Mouse (Mus musculus) liver, adult 2 months (tissue): ENCODE data around the gene Ubxn2a. TPM values are rescaled to one million over a fixed set of nuclear protein-coding genes. Genes with fewer than 3 reads are reported as not detected.

Experiments used
- DNase-seq: peaks from one replicate; pipeline ENCODE4 v3.0.0-alpha.2; 2011; ENCODE audit warnings: low read depth, low spot score; ENCODE audit errors: extremely low read depth
- H3K27ac ChIP-seq: fragments of 200-500 bp; replicated peaks from 2 replicates; pipeline ENCODE4 v1.5.1; 2012; ENCODE audit warnings: low read depth, mild to moderate bottlenecking, control low read depth, inconsistent platforms, low read length; ENCODE audit not compliant: insufficient read depth
- H3K27me3 ChIP-seq: fragments of 200-500 bp; 2 replicates; pipeline ENCODE4 v1.6.1; 2012; ENCODE audit warnings: mild to moderate bottlenecking, moderate library complexity, low read length, inconsistent platforms; ENCODE audit not compliant: control insufficient read depth, insufficient read depth
- H3K36me3 ChIP-seq: fragments of 200-500 bp; 2 replicates; pipeline ENCODE4 v1.6.1; 2012; ENCODE audit warnings: low read length, inconsistent platforms; ENCODE audit not compliant: control insufficient read depth, insufficient read depth
- H3K4me1 ChIP-seq: fragments of 200-500 bp; 2 replicates; pipeline ENCODE4 v1.6.1; 2011; ENCODE audit warnings: low read length; ENCODE audit not compliant: control insufficient read depth, insufficient read depth
- H3K4me3 ChIP-seq: fragments of 200-500 bp; 2 replicates; pipeline ENCODE4 v1.5.1; 2011; ENCODE audit warnings: low read depth, mild to moderate bottlenecking, control low read depth, low read length, moderate library complexity; ENCODE audit not compliant: insufficient read depth
- H3K79me2 ChIP-seq: fragments of 200-500 bp; 2 replicates; pipeline ENCODE4 v1.6.1; 2012; ENCODE audit warnings: inconsistent platforms, mild to moderate bottlenecking, low read length, moderate library complexity; ENCODE audit not compliant: control insufficient read depth, insufficient read depth
- H3K9ac ChIP-seq: fragments of 200-500 bp; 2 replicates; pipeline ENCODE4 v1.6.1; 2012; ENCODE audit warnings: low read depth, mild to moderate bottlenecking, control low read depth, inconsistent platforms, low read length
- CTCF ChIP-seq: fragments of 200-500 bp; IDR thresholded peaks from 2 replicates; pipeline ENCODE4 v1.5.1; 2011; ENCODE audit warnings: low read depth, low read length, control low read depth
- POLR2A ChIP-seq: fragments of 200-500 bp; IDR thresholded peaks from 2 replicates; pipeline ENCODE4 v1.6.1; 2011; ENCODE audit warnings: low read length, control low read depth; ENCODE audit not compliant: insufficient read depth; ENCODE audit errors: extremely low read depth
- WGBS: fragments of 180-500 bp; shearing (Covaris S2); methylation state at CpG from one replicate; pipeline ENCODE4 v1.1.7; 2018; 5-methylcytosine and 5-hydroxymethylcytosine counted together
- polyA plus RNA-seq: library from polyadenylated mRNA; depleted of rRNA; stranded (reverse); fragments of >200 nt; gene quantifications from 2 replicates; pipeline ENCODE4 v1.2.3, GENCODE M21; 2012
- total RNA-seq: library from RNA; depleted of rRNA; stranded (reverse); fragments of >200 nt; gene quantifications from 2 replicates; pipeline ENCODE4 v1.2.3, GENCODE M21; 2014

The Ubxn2a gene
- total and polyA plus RNA-seq, 2 experiments = 3.2 to 18.7 TPM

DNA sequence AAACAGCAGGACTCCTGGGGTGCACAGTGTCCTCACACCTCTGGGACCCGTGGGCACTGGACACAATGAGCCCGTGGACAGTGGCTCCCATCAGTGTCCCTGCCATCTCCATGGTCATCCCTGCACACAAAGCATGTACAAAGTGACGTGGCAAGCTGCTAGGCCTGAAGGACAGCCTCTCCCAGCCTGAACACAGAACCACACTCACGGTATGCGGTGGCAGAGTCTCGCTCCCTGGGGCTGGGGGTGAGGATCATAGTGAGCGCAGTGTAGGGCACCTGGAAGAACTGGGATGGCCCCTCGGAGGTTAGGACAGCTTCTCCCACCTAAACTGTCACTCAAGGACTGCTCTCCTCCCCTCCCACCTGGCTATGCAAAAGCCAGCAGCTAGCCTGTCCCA, 38.6 kb downstream of the Ubxn2a start:
- no peak for DNase-seq
- WGBS = 87% methylated on average over 8 of the region's 8 CpGs
- no peaks in the 10 kb centered on the region for H3K27me3 ChIP-seq
- peaks cover under 1% of the 10 kb centered on the region for H3K4me1 ChIP-seq
- TF ChIP-seq POLR2A = no peak
- no peak for TF ChIP-seq CTCF
- no peaks in the 10 kb centered on the region for H3K79me2 ChIP-seq
- no peaks in the 10 kb centered on the region for H3K36me3 ChIP-seq
- no peak overlapping the region for H3K4me3 ChIP-seq
- no peak overlapping the region for H3K9ac ChIP-seq
- H3K27ac ChIP-seq = no peak overlapping the region

DNA sequence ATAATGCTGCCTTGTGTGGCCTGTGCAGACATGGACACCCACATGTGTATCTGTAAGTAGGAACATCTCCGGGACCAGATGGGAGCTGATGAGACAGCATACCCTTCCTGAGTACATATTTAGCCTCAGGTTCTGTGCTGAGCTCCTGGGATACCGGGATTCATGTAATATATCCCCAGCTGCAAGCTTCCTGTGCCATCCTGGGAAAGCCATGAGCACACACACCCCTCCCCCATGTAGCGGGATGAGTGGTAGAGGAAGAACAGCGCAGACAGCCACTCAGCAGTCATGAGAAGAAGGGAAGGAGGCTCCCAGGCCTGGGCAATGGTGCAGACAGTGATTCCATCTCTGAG, 43.2 kb downstream of the Ubxn2a start:
- DNase-seq = no peak
- 87% methylated on average over 4 of the region's 4 CpGs for WGBS
- H3K27me3 ChIP-seq = no peaks in the 10 kb centered on the region
- TF ChIP-seq CTCF = no peak
- no peak for TF ChIP-seq POLR2A
- H3K36me3 ChIP-seq = no peaks in the 10 kb centered on the region
- no peaks in the 10 kb centered on the region for H3K79me2 ChIP-seq
- no peak overlapping the region for H3K9ac ChIP-seq
- H3K4me1 ChIP-seq = no peaks in the 10 kb centered on the region
- no peak overlapping the region for H3K27ac ChIP-seq
- H3K4me3 ChIP-seq = no peak overlapping the region

DNA sequence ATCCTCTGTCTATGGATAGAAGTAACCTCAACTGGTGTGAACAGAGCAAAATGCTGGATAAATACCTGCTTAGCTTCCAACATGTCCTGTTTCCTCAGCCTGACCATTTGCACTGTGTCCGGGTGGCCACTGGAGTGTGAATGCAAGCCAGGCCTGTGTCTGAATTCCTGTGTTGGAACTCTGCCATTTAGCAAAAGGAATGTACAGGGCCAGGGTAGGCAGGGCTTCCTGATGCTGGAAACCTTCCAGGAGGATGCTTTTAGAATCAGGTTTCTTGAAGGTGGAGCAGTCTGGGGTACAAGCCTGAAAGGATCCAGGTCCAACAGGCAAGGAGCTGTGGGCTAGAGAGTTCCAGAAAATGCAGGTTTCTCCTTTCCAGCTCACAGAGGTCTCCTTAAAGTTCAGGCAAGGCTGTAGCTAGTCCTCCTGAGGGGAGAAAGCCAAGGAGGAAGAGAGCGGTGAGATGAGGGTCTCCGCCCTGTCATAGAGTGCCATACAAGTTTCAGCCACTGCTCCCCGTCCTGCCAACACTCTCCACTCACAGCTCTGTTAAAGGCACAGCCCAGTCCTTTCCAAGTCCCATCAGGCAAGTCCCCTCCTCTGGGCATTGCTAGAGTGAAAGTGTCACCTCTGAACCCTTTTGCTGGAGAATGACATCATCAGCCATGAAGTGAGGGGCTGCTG, 43.7 kb downstream of the Ubxn2a start:
- Histone ChIP-seq H3K4me1 (no peaks in the 10 kb centered on the region), H3K4me3 (no peak overlapping the region), H3K79me2 (no peaks in the 10 kb centered on the region), H3K9ac (no peak overlapping the region), H3K36me3 (no peaks in the 10 kb centered on the region), H3K27ac (no peak overlapping the region), H3K27me3 (no peaks in the 10 kb centered on the region)
- TF ChIP-seq POLR2A = no peak
- TF ChIP-seq CTCF = no peak
- DNase-seq = no peak
- 78% methylated on average over 4 of the region's 4 CpGs for WGBS

DNA sequence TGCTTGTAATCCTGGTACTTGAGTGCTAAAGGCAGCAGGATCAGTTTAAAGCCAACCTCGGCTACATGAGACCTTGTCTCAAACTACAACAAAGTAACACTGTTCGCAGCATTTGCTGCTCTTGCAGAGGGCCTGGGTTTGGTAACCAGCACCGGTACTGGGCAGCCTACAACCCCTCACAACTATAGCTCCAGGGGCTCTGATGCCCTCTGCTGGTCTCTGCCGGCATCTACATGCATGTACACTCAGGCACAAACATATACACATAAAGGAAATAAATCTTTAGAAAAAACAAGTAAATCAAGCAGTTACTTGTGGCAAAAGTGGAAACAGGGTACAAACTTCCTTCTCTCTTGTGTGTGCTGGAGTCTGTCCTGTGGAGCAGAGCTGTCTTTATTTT, 44.8 kb downstream of the Ubxn2a start:
- H3K9ac ChIP-seq = no peak overlapping the region
- no peak overlapping the region for H3K4me3 ChIP-seq
- WGBS = 96% methylated on average over 4 of the region's 4 CpGs
- no peak for DNase-seq
- no peak overlapping the region for H3K27ac ChIP-seq
- no peaks in the 10 kb centered on the region for H3K36me3 ChIP-seq
- H3K27me3 ChIP-seq = no peaks in the 10 kb centered on the region
- no peaks in the 10 kb centered on the region for H3K79me2 ChIP-seq
- H3K4me1 ChIP-seq = no peaks in the 10 kb centered on the region
- TF ChIP-seq CTCF = peak; percentile 44
- no peak for TF ChIP-seq POLR2A

DNA sequence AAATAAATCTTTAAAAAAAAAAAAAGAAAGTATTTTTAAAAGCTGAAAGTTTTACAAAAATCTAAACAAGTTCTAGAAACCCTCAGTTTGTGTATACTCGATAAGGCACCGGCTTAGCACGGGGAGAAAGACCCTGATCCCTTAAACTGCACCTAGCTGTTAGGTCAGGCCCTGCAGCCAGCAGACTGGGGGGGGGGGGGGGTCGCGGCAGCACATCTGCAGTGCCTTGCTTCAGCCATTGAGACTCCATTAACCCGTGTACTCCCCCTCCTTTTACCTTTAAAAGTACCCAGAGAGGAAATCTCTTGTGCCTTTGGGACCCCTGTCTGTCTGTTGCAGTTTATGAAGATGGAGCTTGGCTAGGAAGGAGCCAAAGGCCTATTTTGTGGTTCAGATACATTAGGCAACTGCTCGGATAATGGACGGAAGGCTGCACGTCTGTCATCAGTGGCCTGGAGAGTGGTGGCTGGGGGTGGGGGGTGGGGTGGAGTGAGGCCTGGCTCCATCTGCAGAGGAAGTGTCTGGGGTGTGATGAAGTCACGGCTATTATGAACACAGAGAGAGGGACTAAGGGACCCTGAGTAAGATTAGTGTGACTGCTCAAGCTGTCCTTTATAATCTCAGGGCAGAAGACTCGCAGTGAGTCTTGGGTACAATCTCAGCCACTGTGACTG, 48.1 kb downstream of the Ubxn2a start:
- Histone ChIP-seq H3K4me1 (no peaks in the 10 kb centered on the region), H3K27ac (no peak overlapping the region), H3K4me3 (no peak overlapping the region), H3K27me3 (no peaks in the 10 kb centered on the region), H3K36me3 (no peaks in the 10 kb centered on the region; the same call in 1 of the 2 replicates), H3K79me2 (no peaks in the 10 kb centered on the region), H3K9ac (no peak overlapping the region)
- no peak for TF ChIP-seq POLR2A
- TF ChIP-seq CTCF = no peak
- 74% methylated on average over 11 of the region's 11 CpGs for WGBS
- DNase-seq = no peak

DNA sequence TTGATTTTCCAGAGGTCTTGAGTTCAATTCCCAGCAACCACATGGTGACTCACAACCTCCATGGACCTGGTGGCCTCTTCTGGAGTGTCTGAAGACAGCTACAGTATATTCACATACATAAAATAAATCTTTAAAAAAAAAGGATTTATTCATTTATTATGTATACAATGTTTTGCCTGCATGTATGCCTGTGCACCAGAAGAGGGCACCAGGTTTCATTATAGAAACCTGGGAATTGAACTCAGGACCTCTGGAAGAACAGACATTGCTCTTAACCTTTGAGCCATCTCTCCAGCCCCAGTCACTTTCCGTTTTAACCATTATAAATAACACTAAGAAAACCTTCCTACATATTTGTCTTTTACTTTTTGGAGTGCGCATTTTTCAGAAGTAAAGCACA, 50.7 kb downstream of the Ubxn2a start:
- H3K36me3 ChIP-seq = no peaks in the 10 kb centered on the region; the same call in 1 of the 2 replicates
- DNase-seq = no peak
- no peak overlapping the region for H3K9ac ChIP-seq
- H3K27ac ChIP-seq = no peak overlapping the region
- no peaks in the 10 kb centered on the region for H3K27me3 ChIP-seq
- no peak for TF ChIP-seq POLR2A
- TF ChIP-seq CTCF = no peak
- no peaks in the 10 kb centered on the region for H3K4me1 ChIP-seq
- no peak overlapping the region for H3K4me3 ChIP-seq
- H3K79me2 ChIP-seq = no peaks in the 10 kb centered on the region
- 68% methylated on average over 2 of the region's 2 CpGs for WGBS
